Mouse (Mus musculus) CD8-positive naive resting alpha-beta T cell, adult 57 days (primary cell): Measurements from ENCODE around the gene Rbm20. TPM values are rescaled to one million over a fixed set of nuclear protein-coding genes. Genes with fewer than 3 reads are reported as not detected.

Experiments used
- total RNA-seq: library from RNA; stranded (reverse); gene quantifications from one replicate; pipeline ENCODE4 v1.2.4, GENCODE M21; 2023

Rbm20 gene
- 0.28 TPM for total RNA-seq

GRCm38 (mm10) chr19:53676718-53677634, at the start of gene Rbm20:
Gene Rbm20, plus strand, starts transcription at chr19:53677306.

GRCm38 (mm10) chr19:53892061-53892460, 215.0 kb downstream of the Rbm20 start, which contains the start of gene Pdcd4:
Gene Pdcd4, plus strand, starts transcription at chr19:53892231.

Other genes starting within 250 kb of the Rbm20 start
- 152 TPM for gene Dusp5, start 148.2 kb upstream of the Rbm20 start, total RNA-seq
- gene Nutf2-ps1, start 88.2 kb upstream of the Rbm20 start, total RNA-seq = 34.5 TPM
- 66.8 TPM for gene Smc3, start 76.9 kb upstream of the Rbm20 start, total RNA-seq
- 417 TPM for gene Pdcd4, start 214.9 kb downstream of the Rbm20 start, total RNA-seq